Mouse (Mus musculus) hindbrain, embryonic 13.5 days (tissue): ENCODE measurements around the gene Lor. TPM values are rescaled to one million over a fixed set of nuclear protein-coding genes. Genes with fewer than 3 reads are reported as not detected.

Experiments used
- ATAC-seq: fragments of 200-750 bp; cut with Nextera tagmentation; 2 replicates; pipeline ENCODE4 v1.8.0; 2017; ENCODE audit warnings: moderate TSS enrichment; ENCODE audit not compliant: low FRiP score
- H3K27ac ChIP-seq: fragments of 300-500 bp; sonication (generic); 2 replicates; pipeline ENCODE4 v1.5.1; 2015; ENCODE audit warnings: inconsistent platforms, mild to moderate bottlenecking, moderate library complexity
- H3K27me3 ChIP-seq: fragments of 300-500 bp; sonication (generic); 2 replicates; pipeline ENCODE4 v1.6.1; 2015; ENCODE audit warnings: mild to moderate bottlenecking, inconsistent platforms
- H3K36me3 ChIP-seq: fragments of 300-500 bp; sonication (generic); 2 replicates; pipeline ENCODE4 v1.6.1; 2015; ENCODE audit warnings: mild to moderate bottlenecking, inconsistent platforms
- H3K4me1 ChIP-seq: fragments of 300-500 bp; sonication (generic); replicated peaks from 2 replicates; pipeline ENCODE4 v1.6.1; 2015; ENCODE audit warnings: inconsistent platforms
- H3K4me2 ChIP-seq: fragments of 300-500 bp; sonication (generic); 2 replicates; pipeline ENCODE4 v1.6.1; 2015; ENCODE audit warnings: inconsistent platforms, mild to moderate bottlenecking, moderate library complexity
- H3K4me3 ChIP-seq: fragments of 300-500 bp; sonication (generic); 2 replicates; pipeline ENCODE4 v1.5.1; 2015; ENCODE audit warnings: mild to moderate bottlenecking, inconsistent platforms
- H3K9ac ChIP-seq: fragments of 300-500 bp; sonication (generic); 2 replicates; pipeline ENCODE4 v1.6.1; 2015; ENCODE audit warnings: mild to moderate bottlenecking, inconsistent platforms
- H3K9me3 ChIP-seq: fragments of 300-500 bp; sonication (generic); 2 replicates; pipeline ENCODE4 v1.6.1; 2016; ENCODE audit warnings: inconsistent platforms
- WGBS: fragments of 180-500 bp; shearing (Covaris S2); methylation state at CpG from one replicate; pipeline ENCODE4 v1.1.7; 2015; 5-methylcytosine and 5-hydroxymethylcytosine counted together
- polyA plus RNA-seq: library from polyadenylated mRNA; unstranded; fragments of >200 nt; fragmentation: Nextera tagmentation; extraction: Ambion mirVana; gene quantifications from 2 replicates; pipeline ENCODE4 v1.2.1, GENCODE M21; 2015

Lor gene
- polyA plus RNA-seq = 4.6 and 4.9 TPM in 2 replicates

- Histone ChIP-seq H3K9me3 (no peaks in the 10 kb centered on the region), H3K36me3 (no peaks in the 10 kb centered on the region), H3K4me2 (peak within 1 kb of the TSS; percentile 67), H3K27me3 (peaks cover 32% of the 10 kb centered on the region), H3K27ac (peak within 1 kb of the TSS; percentile 97), H3K4me1 (peaks cover 19% of the 10 kb centered on the region), H3K4me3 (peak within 1 kb of the TSS; percentile 72), H3K9ac (peak within 1 kb of the TSS; percentile 89)
- ATAC-seq = no peak
- WGBS = 90% methylated on average over 2 of the region's 2 CpGs
Observed at GRCm38 (mm10) chr3:92083042-92083441, at the start of gene Lor. Gene Lor (minus strand): TSS chr3:92083142.

- Histone ChIP-seq H3K9ac (no peak within 1 kb of the TSS), H3K27ac (no peak within 1 kb of the TSS), H3K9me3 (no peaks in the 10 kb centered on the region), H3K4me3 (no peak within 1 kb of the TSS), H3K36me3 (no peaks in the 10 kb centered on the region), H3K27me3 (no peaks in the 10 kb centered on the region), H3K4me2 (no peak within 1 kb of the TSS), H3K4me1 (no peaks in the 10 kb centered on the region)
- ATAC-seq = no peak
- WGBS = 78% methylated on average over 5 of the region's 5 CpGs
Observed at GRCm38 (mm10) chr3:92123847-92124246, 40.9 kb upstream of the Lor start, which contains the start of gene Prr9. Gene Prr9 (minus strand): TSS chr3:92123947.

GRCm38 (mm10) chr3:92120902-92121301 lies 38.0 kb upstream of the Lor start:
- Histone ChIP-seq H3K4me2 (no peak overlapping the region), H3K27ac (no peak overlapping the region), H3K36me3 (no peaks in the 10 kb centered on the region), H3K9ac (no peak overlapping the region), H3K4me3 (no peak overlapping the region), H3K4me1 (no peaks in the 10 kb centered on the region), H3K27me3 (no peaks in the 10 kb centered on the region), H3K9me3 (no peaks in the 10 kb centered on the region)
- no peak for ATAC-seq
- 88% methylated on average over 3 of the region's 3 CpGs for WGBS

- no peaks in the 10 kb centered on the region for H3K36me3 ChIP-seq
- H3K4me1 ChIP-seq = no peaks in the 10 kb centered on the region
- H3K27ac ChIP-seq = no peak overlapping the region
- no peak overlapping the region for H3K4me3 ChIP-seq
- WGBS = 33% methylated on average over 3 of the region's 3 CpGs
- no peaks in the 10 kb centered on the region for H3K27me3 ChIP-seq
- H3K4me2 ChIP-seq = no peak overlapping the region
- H3K9me3 ChIP-seq = no peaks in the 10 kb centered on the region
- no peak overlapping the region for H3K9ac ChIP-seq
- ATAC-seq = no peak
Observed at GRCm38 (mm10) chr3:92117930-92118329, 35.0 kb upstream of the Lor start.

GRCm38 (mm10) chr3:92111526-92111925 lies 28.6 kb upstream of the Lor start:
- ATAC-seq = no peak

GRCm38 (mm10) chr3:92110790-92111189 lies 27.8 kb upstream of the Lor start:
- Histone ChIP-seq H3K4me3 (no peak overlapping the region), H3K4me1 (no peaks in the 10 kb centered on the region), H3K36me3 (no peaks in the 10 kb centered on the region), H3K27me3 (no peaks in the 10 kb centered on the region), H3K9ac (no peak overlapping the region), H3K9me3 (no peaks in the 10 kb centered on the region), H3K4me2 (no peak overlapping the region), H3K27ac (no peak overlapping the region)
- no peak for ATAC-seq

More at GRCm38 (mm10) chr3:92111526-92111925, 28.6 kb upstream of the Lor start:
- Histone ChIP-seq H3K9ac (no peak overlapping the region), H3K27me3 (no peaks in the 10 kb centered on the region), H3K36me3 (no peaks in the 10 kb centered on the region), H3K9me3 (no peaks in the 10 kb centered on the region), H3K27ac (no peak overlapping the region), H3K4me2 (no peak overlapping the region), H3K4me1 (no peaks in the 10 kb centered on the region), H3K4me3 (no peak overlapping the region)

GRCm38 (mm10) chr3:92106582-92106981 lies 23.6 kb upstream of the Lor start:
- no peaks in the 10 kb centered on the region for H3K9me3 ChIP-seq
- H3K4me1 ChIP-seq = no peaks in the 10 kb centered on the region
- H3K4me2 ChIP-seq = no peak overlapping the region
- no peaks in the 10 kb centered on the region for H3K27me3 ChIP-seq
- no peaks in the 10 kb centered on the region for H3K36me3 ChIP-seq
- no peak overlapping the region for H3K9ac ChIP-seq
- no peak overlapping the region for H3K4me3 ChIP-seq
- ATAC-seq = peak; percentile 46; the same call in 1 of the 2 replicates
- 9% methylated on average over 6 of the region's 6 CpGs for WGBS
- H3K27ac ChIP-seq = no peak overlapping the region

GRCm38 (mm10) chr3:92081285-92081931 lies 1.5 kb downstream of the Lor start:
- ATAC-seq = peak; percentile 79
- Histone ChIP-seq H3K9ac (peak overlapping the region; percentile 89), H3K4me3 (peak overlapping the region; percentile 72), H3K36me3 (no peaks in the 10 kb centered on the region), H3K4me1 (peaks cover 19% of the 10 kb centered on the region), H3K27me3 (peaks cover 32% of the 10 kb centered on the region), H3K27ac (peak overlapping the region; percentile 97), H3K9me3 (no peaks in the 10 kb centered on the region), H3K4me2 (peak overlapping the region; percentile 67)
- WGBS = 0% methylated on average over 57 of the region's 76 CpGs

GRCm38 (mm10) chr3:92080462-92081284 lies 2.3 kb downstream of the Lor start:
- H3K4me1 ChIP-seq = peaks cover 19% of the 10 kb centered on the region
- peaks cover 32% of the 10 kb centered on the region for H3K27me3 ChIP-seq
- H3K4me3 ChIP-seq = peak overlapping the region; percentile 72
- H3K36me3 ChIP-seq = no peaks in the 10 kb centered on the region
- peak overlapping the region; percentile 89 for H3K9ac ChIP-seq
- WGBS = under 1% methylated on average over 72 of the region's 82 CpGs
- H3K9me3 ChIP-seq = no peaks in the 10 kb centered on the region
- ATAC-seq = peak; percentile 89
- H3K4me2 ChIP-seq = peak overlapping the region; percentile 67
- peak overlapping the region; percentile 97 for H3K27ac ChIP-seq

- Histone ChIP-seq H3K9me3 (no peaks in the 10 kb centered on the region), H3K36me3 (no peaks in the 10 kb centered on the region), H3K27me3 (no peaks in the 10 kb centered on the region), H3K4me1 (no peaks in the 10 kb centered on the region), H3K27ac (no peak overlapping the region), H3K4me3 (no peak overlapping the region), H3K4me2 (no peak overlapping the region), H3K9ac (no peak overlapping the region)
- 0 out of 2 replicates have a peak, but pooled peaks have one; percentile 43 for ATAC-seq
- WGBS = 59% methylated on average over 6 of the region's 6 CpGs
Observed at GRCm38 (mm10) chr3:92050382-92051054, 32.4 kb downstream of the Lor start.

GRCm38 (mm10) chr3:92033892-92034291 lies 49.0 kb downstream of the Lor start:
- ATAC-seq = no peak
- WGBS = 68% methylated on average over 1 of the region's 1 CpGs
- no peaks in the 10 kb centered on the region for H3K4me1 ChIP-seq
- H3K9me3 ChIP-seq = no peaks in the 10 kb centered on the region
- H3K27me3 ChIP-seq = no peaks in the 10 kb centered on the region
- no peaks in the 10 kb centered on the region for H3K36me3 ChIP-seq
- no peak overlapping the region for H3K4me2 ChIP-seq
- no peak overlapping the region for H3K27ac ChIP-seq
- no peak overlapping the region for H3K4me3 ChIP-seq
- no peak overlapping the region for H3K9ac ChIP-seq

GRCm38 (mm10) chr3:92033203-92033602 lies 49.7 kb downstream of the Lor start:
- no peak overlapping the region for H3K4me3 ChIP-seq
- WGBS = 61% methylated on average over 2 of the region's 2 CpGs
- no peak overlapping the region for H3K9ac ChIP-seq
- H3K4me2 ChIP-seq = no peak overlapping the region
- no peak overlapping the region for H3K27ac ChIP-seq
- H3K4me1 ChIP-seq = no peaks in the 10 kb centered on the region
- no peaks in the 10 kb centered on the region for H3K9me3 ChIP-seq
- no peak for ATAC-seq
- no peaks in the 10 kb centered on the region for H3K27me3 ChIP-seq
- H3K36me3 ChIP-seq = no peaks in the 10 kb centered on the region
